Mouse (Mus musculus) layer of hippocampus, postnatal 10 days (tissue): ENCODE results near the gene Rtn4. TPM values are rescaled to one million over a fixed set of nuclear protein-coding genes. Genes with fewer than 3 reads are reported as not detected.

Experiments used
- DNase-seq, 2 experiments: peaks; one replicate each; pipeline ENCODE4 v3.0.0; 2021; ENCODE audit warnings: low spot score in 2 of 2
- total RNA-seq, 2 experiments: library from RNA; stranded (reverse); gene quantifications; 2 replicates each; pipeline ENCODE4 v1.2.3; 2021

Gene Rtn4
- total RNA-seq, 2 experiments from 2014 or later: 504 to 510 TPM

GRCm38 (mm10) chr11:29761387-29761786, 68.6 kb downstream of the Rtn4 start:
- no peak for DNase-seq

- no peak for DNase-seq
These were observed 70.0 kb downstream of the Rtn4 start for GRCm38 (mm10) chr11:29762768-29763167.

- DNase-seq: no peak
These were observed 72.3 kb downstream of the Rtn4 start for GRCm38 (mm10) chr11:29765063-29765462.

- no peak for DNase-seq
These were observed 73.7 kb downstream of the Rtn4 start for GRCm38 (mm10) chr11:29766313-29766982.

GRCm38 (mm10) chr11:29768523-29768922, 75.8 kb downstream of the Rtn4 start:
- no peak for DNase-seq

- DNase-seq: no peak
These were observed 78.1 kb downstream of the Rtn4 start for GRCm38 (mm10) chr11:29770666-29771400.

- DNase-seq: no peak
These were observed 79.5 kb downstream of the Rtn4 start for GRCm38 (mm10) chr11:29772279-29772678.

GRCm38 (mm10) chr11:29774296-29774695, 81.5 kb downstream of the Rtn4 start:
- peak in 1 of 2 experiments; percentile 30 for DNase-seq

- DNase-seq: no peak
These were observed 82.0 kb downstream of the Rtn4 start for GRCm38 (mm10) chr11:29774760-29775159.

- DNase-seq: no peak
These were observed 85.2 kb downstream of the Rtn4 start for GRCm38 (mm10) chr11:29777964-29778363.

GRCm38 (mm10) chr11:29778936-29779335, 86.2 kb downstream of the Rtn4 start:
- DNase-seq: no peak

GRCm38 (mm10) chr11:29779409-29780026, 86.8 kb downstream of the Rtn4 start:
- DNase-seq: no peak

GRCm38 (mm10) chr11:29786583-29787219, 94.0 kb downstream of the Rtn4 start:
- DNase-seq: no peak

- DNase-seq: no peak
These were observed 94.7 kb downstream of the Rtn4 start for GRCm38 (mm10) chr11:29787473-29787872.

- DNase-seq: no peak
These were observed 95.8 kb downstream of the Rtn4 start for GRCm38 (mm10) chr11:29788499-29788898.

- DNase-seq: peak; percentile 67 to 78
These were observed 96.3 kb downstream of the Rtn4 start for GRCm38 (mm10) chr11:29788921-29789638.

GRCm38 (mm10) chr11:29790796-29791195, 98.0 kb downstream of the Rtn4 start:
- no peak for DNase-seq
